Mouse (Mus musculus) kidney, adult 2 months (tissue): ENCODE measurements around the gene Fyn.

Source experiments
- CTCF ChIP-seq: fragments of 200-500 bp; conservative IDR thresholded peaks from 2 replicates; pipeline ENCODE4 v1.5.1; 2011; ENCODE audit warnings: low read depth, mild to moderate bottlenecking, control low read depth, low read length, moderate library complexity, mixed read lengths; ENCODE audit not compliant: insufficient read depth, insufficient read length
- POLR2A ChIP-seq: fragments of 200-500 bp; IDR thresholded peaks from one replicate; pipeline ENCODE4 v1.6.1; 2011; ENCODE audit warnings: low read depth, low read length, control low read depth

- no peak for TF ChIP-seq POLR2A
- TF ChIP-seq CTCF: no peak
Observed at GRCm38 (mm10) chr10:39488542-39488941, 119.9 kb downstream of the Fyn start.
